Mouse (Mus musculus) bone marrow, adult 2 months (tissue): Measurements from ENCODE around the gene Gne.

ENCODE experiments used
- CTCF ChIP-seq: fragments of 200-500 bp; IDR thresholded peaks from 2 replicates; pipeline ENCODE4 v1.5.1; 2011; ENCODE audit warnings: low read length, control low read depth; ENCODE audit not compliant: control insufficient read depth, insufficient read depth
- POLR2A ChIP-seq: fragments of 200-500 bp; IDR thresholded peaks from 2 replicates; pipeline ENCODE4 v1.6.1; 2011; ENCODE audit warnings: low read depth, mild to moderate bottlenecking, control low read depth, low read length, borderline replicate concordance; ENCODE audit not compliant: control insufficient read depth

DNA sequence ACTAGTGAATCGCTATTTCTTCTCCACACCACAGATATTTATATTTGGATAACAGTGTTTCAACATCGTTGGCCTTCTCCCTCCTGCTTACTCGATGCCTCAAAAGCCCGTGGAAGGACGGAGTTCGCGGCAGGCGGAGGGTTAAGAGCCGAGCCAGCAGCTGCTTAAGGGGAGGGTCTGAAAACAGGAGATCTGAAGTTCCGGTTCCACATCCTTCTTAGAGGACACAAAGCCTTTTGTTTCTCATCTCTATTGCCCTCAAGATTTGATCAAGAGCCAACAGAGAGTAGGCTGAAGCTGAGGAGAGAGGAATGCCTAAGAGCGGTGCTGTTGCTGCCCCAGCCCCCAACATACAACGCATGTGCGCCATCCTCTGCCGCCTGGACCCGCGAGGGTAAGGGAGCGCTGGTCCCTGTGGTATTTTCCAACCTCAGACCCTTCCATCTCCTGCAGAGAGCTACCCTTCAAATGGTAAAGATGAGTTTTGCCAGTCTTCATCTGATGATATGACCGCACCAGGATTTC is 22.4 kb upstream of the Gne start:
- TF ChIP-seq POLR2A (0 out of 2 replicates have a peak, but pooled peaks have one; percentile 6), CTCF (no peak)
